Mouse (Mus musculus) thymus, postnatal 25 days (tissue): Measurements from ENCODE around the gene Dusp3.

Experiments used
- DNase-seq: peaks from one replicate; pipeline ENCODE4 v3.0.0; 2022

The Dusp3 gene

DNA sequence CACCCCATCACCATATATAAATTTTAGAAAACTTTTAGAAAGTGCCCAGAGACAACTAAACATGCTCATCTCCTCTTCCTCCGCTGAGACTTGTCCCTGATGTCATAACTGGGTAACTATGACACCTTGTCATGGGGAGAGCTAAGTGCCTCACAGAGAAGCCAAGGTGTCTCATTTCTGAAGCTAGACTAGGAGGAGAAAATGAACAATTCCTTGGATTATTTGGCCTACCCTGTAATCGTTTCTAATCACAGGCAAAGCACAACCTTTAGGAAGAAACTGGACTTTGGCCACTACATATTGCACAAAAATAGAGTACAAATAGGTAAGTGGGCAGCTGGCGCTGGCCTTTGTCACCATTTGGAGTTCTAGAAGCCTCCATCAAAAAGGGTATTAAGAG, at the start of gene Dusp3:
Gene Dusp3 (minus strand): TSS at position 101 of the 400 bp plus-strand sequence.
- DNase-seq = no peak

GRCm38 (mm10) chr11:102036336-102036735, 49.5 kb upstream of the Dusp3 start:
- DNase-seq = no peak

DNA sequence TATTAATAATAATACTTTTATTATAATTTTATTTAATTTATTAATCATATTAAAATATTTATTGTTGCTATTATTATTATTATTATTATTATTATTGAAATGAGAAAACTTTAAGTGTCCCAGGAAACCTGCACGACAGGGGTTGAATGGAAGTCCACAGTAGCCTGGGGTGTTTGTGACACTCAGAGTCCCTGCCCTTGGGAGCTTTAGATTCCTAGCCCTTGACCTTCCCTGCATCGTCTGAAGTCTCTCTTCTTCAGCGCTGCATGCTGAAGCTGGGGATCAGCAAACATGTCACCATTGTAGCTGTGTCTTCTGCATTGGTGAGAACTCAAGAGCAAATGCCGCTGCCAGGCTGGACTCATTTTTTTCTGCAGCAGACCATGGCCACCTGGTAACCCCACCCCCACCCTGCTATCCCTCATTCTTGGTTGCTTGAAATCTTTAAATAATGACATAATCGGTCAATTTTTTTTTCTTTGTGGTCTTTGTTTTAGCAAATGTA, 48.7 kb upstream of the Dusp3 start:
- DNase-seq = no peak

DNA sequence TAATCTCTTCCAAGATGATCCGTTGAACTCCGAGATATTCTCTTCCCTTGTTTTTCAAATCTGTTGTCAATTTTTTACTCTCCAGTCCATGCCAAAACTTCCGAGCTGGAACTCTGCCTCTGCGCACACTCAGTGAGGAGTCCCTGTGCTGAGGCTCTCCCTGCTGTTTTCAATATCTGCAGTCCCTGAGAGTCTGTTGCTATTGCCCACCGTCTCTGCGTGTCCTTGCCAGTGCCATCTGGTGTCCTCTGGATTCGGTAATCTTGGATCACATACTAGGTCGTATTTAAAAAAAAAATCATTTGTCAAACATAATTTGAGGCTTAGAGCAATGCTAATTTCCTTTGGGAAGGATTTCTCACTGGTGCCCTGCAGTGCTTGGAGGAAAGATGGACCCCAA, 48.1 kb upstream of the Dusp3 start:
- DNase-seq = no peak

- DNase-seq = no peak
Measured at GRCm38 (mm10) chr11:102033055-102033591, 46.3 kb upstream of the Dusp3 start.

GRCm38 (mm10) chr11:102031149-102031548, 44.3 kb upstream of the Dusp3 start:
- no peak for DNase-seq

DNA sequence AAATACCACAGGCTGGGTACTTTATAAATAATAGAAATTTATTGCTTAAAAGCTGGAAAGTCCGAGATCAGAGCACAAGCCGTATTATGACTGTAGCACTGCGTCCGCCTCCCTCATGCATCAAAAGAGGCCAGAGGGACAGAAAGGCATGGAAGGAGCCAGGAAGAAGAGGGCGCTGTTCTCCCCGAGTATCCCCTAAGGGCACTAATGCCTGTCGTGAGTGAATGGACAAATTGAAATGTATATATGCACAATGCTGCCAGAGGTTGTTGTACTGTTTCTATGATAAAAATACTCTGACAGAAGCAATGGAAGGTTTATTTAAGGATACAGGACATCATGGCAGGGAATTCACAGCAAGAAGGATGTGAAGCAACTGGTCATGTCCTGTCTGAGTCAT, 43.2 kb upstream of the Dusp3 start:
- no peak for DNase-seq

DNA sequence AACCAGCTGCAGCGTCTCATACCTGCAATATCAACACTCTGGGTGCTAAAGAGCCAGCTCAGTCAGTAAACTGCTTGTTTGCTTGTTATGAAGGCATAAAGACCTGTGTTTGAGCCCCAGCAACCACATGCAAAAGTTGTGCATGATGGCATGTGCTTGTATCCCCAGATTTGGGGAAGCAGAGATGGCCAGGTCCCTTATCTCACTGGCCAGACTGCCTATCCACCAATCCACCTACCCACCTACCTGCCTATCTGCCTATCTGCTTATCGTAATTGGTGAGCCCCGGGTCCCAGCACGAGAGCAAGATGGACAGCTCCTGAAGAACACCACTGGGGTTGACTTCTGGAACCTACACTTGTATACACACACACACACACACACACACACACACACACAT, 42.5 kb upstream of the Dusp3 start:
- DNase-seq = no peak

DNA sequence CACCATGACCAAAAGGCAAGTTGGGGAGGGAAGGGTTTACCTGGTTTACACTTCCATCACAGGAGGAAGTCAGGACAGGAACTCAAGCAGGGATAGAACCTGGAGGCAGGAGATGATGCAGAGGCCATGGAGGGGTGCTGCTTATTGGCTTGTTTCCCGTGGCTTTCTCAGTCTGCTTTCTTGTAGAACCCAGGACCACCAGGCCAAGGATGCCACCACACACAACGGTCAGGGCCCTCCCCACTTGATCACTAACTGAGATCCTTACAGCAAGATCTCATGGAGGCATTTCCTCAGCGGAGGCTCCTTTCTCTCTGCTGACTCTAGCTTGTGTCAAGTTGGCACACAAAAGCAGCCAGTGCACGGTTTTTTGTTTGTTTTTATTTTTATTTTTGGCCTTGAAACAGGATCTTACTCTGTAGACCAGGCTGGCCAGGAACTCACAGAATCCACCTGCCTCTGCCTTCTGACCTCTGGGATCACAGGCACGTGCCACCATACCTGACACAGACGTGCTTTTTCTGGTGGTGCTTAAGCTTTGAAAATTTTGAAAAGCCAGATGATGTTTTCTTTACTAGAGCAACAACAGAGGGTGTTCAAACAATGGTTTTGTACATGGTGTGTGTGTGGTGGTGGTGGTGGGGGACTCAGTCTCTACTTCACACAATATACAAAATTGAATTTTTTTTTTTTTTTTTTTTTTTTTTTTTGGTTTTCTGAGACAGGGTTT, 41.4 kb upstream of the Dusp3 start, which contains the start of gene Mpp3:
Gene Mpp3 (minus strand): TSS at position 375 of the 730 bp plus-strand sequence.
- no peak for DNase-seq

GRCm38 (mm10) chr11:102027361-102028017, 40.7 kb upstream of the Dusp3 start:
- DNase-seq = no peak

- DNase-seq = peak; percentile 26
Measured at GRCm38 (mm10) chr11:102026694-102027360, 40.0 kb upstream of the Dusp3 start.

DNA sequence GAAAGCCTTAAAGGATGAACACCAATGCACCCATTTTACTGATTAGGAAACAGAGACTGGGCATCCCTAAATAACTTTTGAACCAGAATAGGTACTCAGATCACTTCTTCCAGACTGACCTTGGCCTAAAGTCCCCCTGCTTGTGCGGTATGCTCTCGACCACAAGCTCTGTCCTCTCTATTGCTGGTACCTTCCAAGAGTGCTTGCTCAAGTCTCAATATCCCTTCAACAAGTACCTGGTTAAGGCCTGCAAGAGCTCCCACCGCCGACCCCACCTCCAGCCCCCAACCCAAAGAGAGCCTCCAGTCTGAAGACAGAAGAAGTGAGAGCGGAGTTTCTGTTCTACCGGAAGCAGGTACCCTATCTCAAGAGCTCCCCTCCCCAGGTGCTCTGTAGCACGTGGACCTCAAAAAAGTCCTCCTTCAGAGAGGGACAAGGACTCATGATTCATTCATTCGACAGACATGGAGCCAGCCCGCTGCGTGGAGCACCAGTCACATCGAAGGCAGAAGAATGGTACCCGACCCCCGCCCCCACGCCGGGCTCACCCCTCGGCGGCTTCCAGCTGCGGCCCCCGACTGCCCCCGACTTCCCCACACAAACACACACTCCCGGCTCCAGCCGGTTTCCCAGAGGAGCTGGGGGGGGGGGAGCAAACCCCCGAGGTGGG, 39.3 kb upstream of the Dusp3 start:
- no peak for DNase-seq

DNA sequence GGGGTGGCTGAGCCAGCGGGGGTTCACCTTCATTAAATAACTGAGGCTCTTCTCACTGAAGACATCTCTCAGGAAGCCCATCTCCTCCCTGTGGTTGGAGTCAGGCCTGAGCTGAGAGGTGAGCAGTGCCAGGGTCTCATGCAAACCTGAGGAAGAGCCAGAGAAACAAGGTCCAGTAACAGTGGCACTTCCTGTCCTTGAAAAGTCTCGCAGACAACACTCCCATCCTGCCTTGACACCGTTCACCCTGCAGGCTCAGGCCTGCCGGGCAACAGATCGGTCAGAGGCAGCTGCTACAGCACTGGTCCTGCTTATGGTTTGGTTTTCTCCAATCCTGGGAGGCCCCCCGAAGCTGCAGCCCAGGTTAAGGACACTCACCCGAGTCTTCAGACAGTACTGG, 38.5 kb upstream of the Dusp3 start:
- DNase-seq = no peak

DNA sequence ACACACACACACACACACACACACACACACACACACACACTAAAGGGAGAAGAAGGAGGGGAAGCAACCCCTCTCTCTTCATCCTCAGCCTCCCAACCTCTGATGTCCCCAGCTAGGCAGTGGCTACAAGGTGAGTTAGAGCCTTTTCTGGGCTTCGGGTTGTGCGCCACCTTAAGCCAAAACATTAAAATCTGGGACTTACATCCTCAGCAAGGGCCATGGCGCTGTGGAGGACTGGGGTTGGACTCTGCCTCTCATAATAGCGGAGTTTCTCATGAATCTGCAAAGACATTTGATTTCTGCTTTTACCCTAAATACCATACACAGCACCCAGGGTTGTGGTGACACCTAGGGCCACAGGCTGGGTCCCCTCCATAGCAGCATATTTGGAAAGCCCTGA, 38.1 kb upstream of the Dusp3 start:
- DNase-seq = no peak

DNA sequence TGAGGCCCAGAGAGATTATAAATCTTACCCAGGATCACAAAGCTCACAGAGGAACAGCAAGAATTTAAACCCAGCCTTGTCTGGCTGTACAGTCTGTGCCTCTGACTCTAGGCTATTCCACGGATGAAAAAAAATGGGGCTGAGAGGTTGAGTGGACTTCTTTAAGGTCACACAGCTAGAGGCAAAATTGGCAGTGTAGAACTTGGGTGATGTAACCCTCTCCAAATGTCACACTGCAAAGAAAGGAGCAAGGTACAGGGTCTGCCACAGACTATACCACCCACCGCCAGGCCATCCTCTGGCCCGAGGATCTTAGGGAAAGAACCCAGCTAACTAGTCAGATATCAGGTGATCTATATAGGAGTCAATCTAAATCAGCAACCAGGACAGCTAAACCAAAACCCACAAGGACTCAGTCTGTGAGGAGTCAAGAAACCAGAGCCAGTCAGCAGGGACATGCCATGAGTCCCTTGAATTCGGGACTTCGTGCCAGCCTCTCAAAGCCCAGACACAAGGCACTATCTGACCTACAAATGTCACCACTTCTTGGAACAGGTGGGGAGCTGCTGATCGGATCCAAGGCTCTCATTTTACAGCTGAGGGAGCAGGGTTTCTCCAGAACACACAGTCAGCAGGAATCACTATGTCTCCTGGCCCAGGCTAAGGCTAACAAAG, 37.4 kb upstream of the Dusp3 start:
- DNase-seq = no peak

DNA sequence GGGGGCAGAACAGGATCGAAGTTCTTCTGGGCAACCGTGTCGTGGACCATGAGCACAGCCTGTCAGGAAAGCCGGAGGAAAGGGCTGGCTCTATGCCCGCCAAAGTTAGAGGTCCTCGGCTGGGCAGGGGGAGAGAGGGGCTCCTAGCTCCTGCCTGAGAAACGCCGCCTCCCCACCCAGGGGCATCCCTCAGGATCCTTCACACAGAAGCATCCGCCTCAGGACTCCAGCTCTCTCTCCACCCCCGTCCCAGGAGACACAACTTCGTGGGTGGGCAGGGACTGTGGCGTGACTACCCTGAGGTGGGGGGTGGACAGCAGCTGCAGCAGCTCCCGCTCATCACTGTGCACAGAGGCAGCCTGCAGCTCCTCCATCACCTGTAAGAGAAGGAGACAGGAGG, 36.6 kb upstream of the Dusp3 start:
- no peak for DNase-seq

DNA sequence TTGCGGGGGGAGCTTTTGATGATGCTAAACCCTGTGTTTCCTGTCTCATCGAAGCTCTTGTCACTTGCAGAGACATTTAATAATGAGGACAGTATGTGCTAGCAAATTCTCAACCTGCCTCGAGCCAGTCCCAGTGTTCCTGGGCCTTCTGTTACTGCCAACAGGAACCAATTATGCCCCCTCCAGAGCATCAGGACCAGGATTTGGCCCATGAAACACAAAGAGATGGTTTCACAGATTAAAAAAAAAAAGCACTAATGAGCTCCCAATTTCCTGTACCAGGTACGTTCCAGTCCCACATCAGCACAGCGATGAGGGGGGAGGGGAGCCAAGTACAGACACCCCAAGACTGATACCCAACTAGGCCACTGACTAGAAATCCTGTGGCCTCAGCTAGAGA, 34.4 kb upstream of the Dusp3 start:
- no peak for DNase-seq

GRCm38 (mm10) chr11:102019736-102020135, 32.9 kb upstream of the Dusp3 start:
- no peak for DNase-seq

DNA sequence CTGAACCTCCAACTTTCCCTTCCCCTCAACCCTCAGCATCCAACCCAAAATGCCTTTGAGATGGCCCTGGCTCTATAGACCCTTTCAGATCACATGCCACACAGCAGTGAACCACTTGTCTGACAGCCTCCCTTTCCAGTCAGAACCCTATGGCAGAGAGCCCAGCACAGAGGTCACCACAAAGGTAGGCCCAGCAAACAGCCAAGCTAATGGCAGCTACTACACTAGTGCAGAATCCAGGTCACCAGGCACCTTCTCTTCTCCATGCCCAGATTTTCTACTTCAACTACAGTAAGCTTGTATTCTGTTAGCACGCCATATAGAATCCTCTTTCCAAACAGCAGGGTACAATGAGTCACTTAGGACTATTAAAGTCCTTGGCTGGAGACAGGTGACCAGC, 29.3 kb upstream of the Dusp3 start:
- no peak for DNase-seq

DNA sequence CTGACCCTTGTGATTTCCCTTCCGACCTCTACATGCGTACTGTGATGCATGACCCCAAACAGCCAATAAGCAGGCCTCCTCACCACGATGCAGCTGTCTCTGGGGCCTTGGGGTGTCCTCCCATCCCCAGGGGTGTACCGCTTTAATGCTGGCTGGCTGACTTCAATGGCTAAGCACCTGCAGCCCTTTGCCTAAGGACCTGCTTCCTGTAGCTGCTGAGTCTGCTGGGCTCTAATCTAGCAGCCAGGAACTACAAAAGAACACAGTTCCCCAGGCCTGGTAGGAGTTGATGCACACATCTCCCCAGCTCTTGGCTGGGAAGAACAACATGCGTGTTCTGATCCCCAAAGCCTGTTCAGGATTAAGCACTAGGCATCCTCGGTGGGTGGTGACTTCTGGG, 28.7 kb upstream of the Dusp3 start:
- no peak for DNase-seq

DNA sequence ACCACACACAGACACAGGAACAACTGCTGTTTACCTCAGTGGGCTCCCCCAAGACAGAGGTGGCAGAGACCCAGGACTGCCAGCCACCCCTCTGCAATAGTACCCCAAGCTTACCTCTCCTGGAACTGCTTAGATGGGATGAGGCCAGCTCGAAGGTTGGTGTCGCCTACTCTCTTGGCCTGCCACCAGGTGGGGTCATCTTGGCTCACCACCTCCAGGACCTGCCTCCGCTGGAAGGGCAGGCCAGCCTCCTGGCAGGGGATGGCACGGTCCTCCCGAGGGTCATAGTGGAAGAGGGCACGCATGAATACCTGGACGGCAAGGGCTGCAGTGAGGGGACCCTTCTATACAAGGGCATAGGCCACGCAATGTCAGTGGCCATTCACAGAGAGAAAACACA, 26.4 kb upstream of the Dusp3 start:
- no peak for DNase-seq

GRCm38 (mm10) chr11:102011510-102011909, 24.7 kb upstream of the Dusp3 start:
- no peak for DNase-seq
